Mouse (Mus musculus): ENCODE results near the gene Dffa. TPM values are rescaled to one million over a fixed set of nuclear protein-coding genes. Genes with fewer than 3 reads are reported as not detected.

The Dffa gene
- total RNA-seq, 2 experiments from 2014 or later = 33.5 to 39.0 TPM

Other genes starting within 250 kb of the Dffa start
- gene Pex14, start 4.3 kb upstream of the Dffa start, total RNA-seq (2021) = 10 to 100 TPM; 20.5 to 21.7 TPM
- gene Cort, start 22.6 kb downstream of the Dffa start, total RNA-seq (2021) = under 1 TPM; 0.59 to 0.88 TPM
- 1 to 10 TPM; 9.2 to 9.3 TPM for gene Cenps, start 33.5 kb downstream of the Dffa start, total RNA-seq (2021)
- 10 to 100 TPM; 44.8 to 45.1 TPM for gene Pgd, start 62.6 kb downstream of the Dffa start, total RNA-seq (2021)
- gene Kif1b, start 203.5 kb downstream of the Dffa start, total RNA-seq (2021) = 100 to 1,000 TPM; 134 to 138 TPM

Data from heart, postnatal 14 days (tissue).